Mouse (Mus musculus): ENCODE measurements around the gene Slc23a2. TPM values are rescaled to one million over a fixed set of nuclear protein-coding genes. Genes with fewer than 3 reads are reported as not detected.
A peak's percentile ranks its signal among the peaks of the same experiment; 100 is the strongest.

Slc23a2 gene
- 7.8 and 11.1 TPM in 2 replicates for polyA plus RNA-seq (2015; fragmentation: Nextera tagmentation; extraction: Ambion mirVana)

DNA sequence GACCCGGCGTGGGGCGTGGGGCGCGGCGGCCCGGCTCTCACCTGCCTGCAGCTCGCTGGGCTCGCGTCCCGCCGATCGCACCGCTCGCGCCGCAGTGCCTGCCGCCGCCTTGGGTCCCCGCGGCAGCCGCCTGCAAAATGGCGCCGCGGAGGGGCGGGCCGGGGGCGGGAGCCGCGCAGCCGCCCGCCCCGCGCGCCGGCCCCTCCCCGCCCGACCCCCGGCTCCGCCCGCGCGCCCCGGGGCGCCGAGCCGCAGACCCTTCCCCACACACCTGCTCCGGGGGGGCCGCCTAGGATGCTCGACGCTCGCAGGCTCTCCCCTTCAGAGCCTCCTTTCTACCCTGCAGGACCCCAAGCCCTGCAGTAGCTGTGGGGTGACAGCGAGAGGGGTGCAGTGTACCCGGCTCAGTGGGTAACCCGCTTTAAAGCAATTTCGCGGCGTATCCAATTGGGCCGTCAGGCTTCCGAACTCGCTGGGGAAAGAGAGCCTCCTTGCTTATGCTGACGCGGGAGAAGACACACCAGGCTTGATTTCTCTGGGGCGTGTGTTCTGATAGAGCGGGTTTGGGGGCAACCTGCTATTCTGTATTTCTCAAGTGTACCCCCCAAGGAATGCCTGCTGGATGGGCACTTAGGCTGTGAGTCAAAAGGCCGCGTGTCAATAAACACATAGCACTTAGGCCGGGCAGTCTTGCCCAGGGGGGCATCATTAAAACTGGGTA lies at the start of gene Slc23a2:
TSS of gene Slc23a2 (minus strand) at position 138 of the 721 bp plus-strand sequence.
- peaks cover 10% of the 10 kb centered on the region for H3K4me1 ChIP-seq (replicated peaks)
- peak within 1 kb of the TSS; percentile 87 for H3K9ac ChIP-seq
- no peaks in the 10 kb centered on the region for H3K36me3 ChIP-seq
- peaks cover 4% of the 10 kb centered on the region; the same call in 1 of the 2 replicates for H3K27me3 ChIP-seq
- no peaks in the 10 kb centered on the region for H3K9me3 ChIP-seq (replicated peaks)
- 1% methylated on average over 48 of the region's 68 CpGs for WGBS
- peak within 1 kb of the TSS; percentile 29; the same call in 1 of the 2 replicates for H3K27ac ChIP-seq
- peak; percentile 84 for ATAC-seq (replicated peaks; ENCODE audit: insufficient number of reproducible peaks, insufficient read depth, low FRiP score, low read depth)
- peak within 1 kb of the TSS; percentile 93 for H3K4me2 ChIP-seq
- H3K4me3 ChIP-seq: peak within 1 kb of the TSS; percentile 96

DNA sequence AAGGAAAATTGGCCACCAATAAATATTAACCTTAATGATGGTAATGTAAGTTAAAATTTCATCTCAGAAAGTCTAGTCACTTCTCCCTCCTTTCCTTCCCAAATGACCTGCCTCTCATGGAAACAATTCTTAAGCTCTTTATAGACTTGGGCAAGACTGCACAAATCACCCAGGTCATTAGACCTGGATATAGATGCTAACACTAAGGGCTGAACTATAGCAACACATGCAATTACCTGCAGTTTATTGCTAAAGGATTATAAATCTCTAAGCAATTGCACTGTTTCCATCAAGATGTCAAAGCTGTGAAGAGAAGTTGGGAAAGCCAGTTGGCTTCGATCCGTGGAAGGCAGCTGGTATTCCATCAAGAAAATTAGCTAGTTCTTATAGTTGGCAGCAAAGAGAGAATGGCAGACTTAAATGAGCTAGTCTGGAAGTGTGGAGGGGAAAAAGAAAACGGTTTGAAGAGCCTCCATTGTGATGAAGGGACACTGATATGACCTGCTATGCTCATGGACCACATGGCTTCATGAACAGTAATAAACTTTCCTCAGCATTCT lies 45.8 kb upstream of the Slc23a2 start:
- Histone ChIP-seq H3K4me1 (replicated peaks) (no peaks in the 10 kb centered on the region), H3K4me2 (no peak overlapping the region), H3K27ac (no peak overlapping the region), H3K9ac (no peak overlapping the region), H3K36me3 (no peaks in the 10 kb centered on the region), H3K9me3 (replicated peaks) (no peaks in the 10 kb centered on the region), H3K27me3 (no peaks in the 10 kb centered on the region), H3K4me3 (no peak overlapping the region)
- WGBS: 76% methylated on average over 3 of the region's 3 CpGs
- ATAC-seq (replicated peaks; ENCODE audit: insufficient number of reproducible peaks, insufficient read depth, low FRiP score, low read depth): no peak

DNA sequence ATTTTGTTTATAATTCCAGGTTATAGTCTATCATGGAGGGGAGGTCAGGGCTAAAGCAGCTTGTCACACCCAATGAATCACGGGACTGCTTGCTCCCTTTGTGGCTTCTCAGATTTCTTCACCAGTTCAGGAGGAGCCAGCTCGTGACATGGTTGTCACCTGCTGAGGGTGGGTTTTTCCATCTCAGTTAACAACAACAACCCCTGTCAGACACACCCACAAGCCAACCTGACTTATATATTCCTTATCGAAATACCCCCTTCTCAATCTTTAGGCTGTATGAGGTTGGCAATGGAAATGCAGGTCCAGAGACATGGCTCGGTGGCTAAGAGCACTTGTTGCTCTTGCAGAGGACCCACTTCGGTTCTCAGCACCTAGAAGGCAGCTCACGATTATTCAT lies 39.0 kb upstream of the Slc23a2 start:
- 71% methylated on average over 6 of the region's 6 CpGs for WGBS
- Histone ChIP-seq H3K27ac (no peak overlapping the region), H3K9me3 (replicated peaks) (no peaks in the 10 kb centered on the region), H3K36me3 (no peaks in the 10 kb centered on the region), H3K9ac (no peak overlapping the region), H3K4me2 (no peak overlapping the region), H3K27me3 (no peaks in the 10 kb centered on the region), H3K4me1 (replicated peaks) (no peaks in the 10 kb centered on the region), H3K4me3 (no peak overlapping the region)
- ATAC-seq (replicated peaks; ENCODE audit: insufficient number of reproducible peaks, insufficient read depth, low FRiP score, low read depth): no peak

DNA sequence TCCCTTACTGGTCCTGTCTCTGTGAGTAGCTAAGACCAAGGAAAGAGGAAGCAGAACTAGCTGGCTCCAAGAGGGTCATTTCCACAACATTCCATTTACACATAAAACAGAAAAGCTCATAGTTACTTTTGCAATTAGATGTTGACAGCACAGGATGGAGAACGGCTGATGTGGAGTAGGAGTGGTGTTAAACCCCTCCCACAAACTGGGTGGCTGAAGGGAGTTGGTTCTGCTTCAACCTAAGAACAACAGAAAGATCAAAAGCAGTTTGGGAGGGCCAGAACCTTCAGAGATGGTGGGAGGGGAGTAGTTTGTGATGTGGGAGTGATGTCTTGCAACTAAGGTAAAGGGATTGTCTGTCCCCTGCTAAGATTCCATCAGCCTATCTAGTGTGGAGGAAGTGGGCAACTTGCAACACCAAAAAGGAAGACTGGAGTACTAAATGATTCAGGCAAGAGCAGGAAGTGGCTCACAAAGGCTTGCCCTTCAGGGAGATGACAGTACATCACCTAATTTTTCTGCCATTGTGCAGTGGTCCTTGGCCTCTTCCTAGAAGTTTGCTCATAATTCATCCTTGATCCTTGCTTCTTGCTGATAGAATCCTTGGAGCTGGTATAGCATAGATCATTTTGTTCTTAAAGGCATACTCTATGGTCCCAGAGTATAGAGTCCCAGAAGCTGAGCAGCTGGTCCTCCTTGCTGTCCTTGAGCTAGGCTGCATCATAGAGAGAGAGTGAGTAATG lies 35.7 kb upstream of the Slc23a2 start:
- Histone ChIP-seq H3K27ac (no peak overlapping the region), H3K9ac (no peak overlapping the region), H3K4me1 (replicated peaks) (no peaks in the 10 kb centered on the region), H3K9me3 (replicated peaks) (no peaks in the 10 kb centered on the region), H3K4me2 (no peak overlapping the region), H3K36me3 (no peaks in the 10 kb centered on the region), H3K4me3 (no peak overlapping the region), H3K27me3 (no peaks in the 10 kb centered on the region)
- no peak for ATAC-seq (replicated peaks; ENCODE audit: insufficient number of reproducible peaks, insufficient read depth, low FRiP score, low read depth)
- WGBS: 31% methylated on average over 1 of the region's 1 CpGs

DNA sequence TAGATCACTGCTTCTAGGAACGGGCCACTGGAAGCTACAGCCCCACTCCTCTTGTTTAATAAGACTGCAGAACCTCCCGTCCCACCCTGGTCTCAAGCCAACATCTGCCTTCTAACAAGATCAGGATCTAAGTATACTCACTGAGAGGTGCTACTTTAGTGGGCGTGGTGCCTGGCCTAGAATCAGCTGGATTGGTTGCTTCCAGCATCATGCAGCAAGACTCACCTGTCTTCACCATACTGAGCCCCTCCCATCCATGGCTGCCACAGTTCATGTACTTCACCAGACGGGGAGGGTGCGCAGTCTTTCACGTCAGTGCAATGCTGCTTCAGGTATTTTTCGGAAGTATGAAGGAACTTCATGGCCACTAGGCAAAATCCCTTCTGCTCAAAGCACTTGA lies 34.5 kb upstream of the Slc23a2 start:
- Histone ChIP-seq H3K36me3 (no peaks in the 10 kb centered on the region), H3K4me3 (no peak overlapping the region), H3K27ac (no peak overlapping the region), H3K4me2 (no peak overlapping the region), H3K9ac (no peak overlapping the region), H3K27me3 (no peaks in the 10 kb centered on the region), H3K9me3 (replicated peaks) (no peaks in the 10 kb centered on the region), H3K4me1 (replicated peaks) (no peaks in the 10 kb centered on the region)
- WGBS: 79% methylated on average over 7 of the region's 7 CpGs
- ATAC-seq (replicated peaks; ENCODE audit: insufficient number of reproducible peaks, insufficient read depth, low FRiP score, low read depth): no peak

DNA sequence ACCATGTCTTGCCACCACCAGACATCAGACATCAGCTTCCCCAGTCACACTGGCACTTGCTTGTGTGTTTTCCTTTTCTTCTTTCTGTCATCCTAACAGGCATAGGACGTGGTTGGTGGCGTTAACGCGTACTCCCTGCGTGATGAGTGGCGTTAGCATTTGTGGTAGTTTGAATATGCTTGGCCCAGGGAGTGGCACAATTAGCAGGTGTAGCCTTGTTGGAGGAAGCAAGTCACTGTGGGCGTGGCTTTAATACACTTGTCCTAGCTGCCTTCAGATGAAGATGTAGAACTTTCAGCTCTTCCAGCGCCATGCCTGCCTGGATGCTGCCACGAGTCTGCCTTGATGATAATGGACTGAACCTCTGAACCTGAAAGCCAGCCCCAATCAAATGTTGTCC lies 32.5 kb upstream of the Slc23a2 start:
- no peak overlapping the region for H3K4me3 ChIP-seq
- no peak overlapping the region for H3K27ac ChIP-seq
- ATAC-seq (replicated peaks; ENCODE audit: insufficient number of reproducible peaks, insufficient read depth, low FRiP score, low read depth): no peak
- 79% methylated on average over 9 of the region's 9 CpGs for WGBS
- H3K27me3 ChIP-seq: no peaks in the 10 kb centered on the region
- no peaks in the 10 kb centered on the region for H3K9me3 ChIP-seq (replicated peaks)
- H3K4me1 ChIP-seq (replicated peaks): no peaks in the 10 kb centered on the region
- H3K36me3 ChIP-seq: no peaks in the 10 kb centered on the region
- no peak overlapping the region for H3K4me2 ChIP-seq
- H3K9ac ChIP-seq: no peak overlapping the region

DNA sequence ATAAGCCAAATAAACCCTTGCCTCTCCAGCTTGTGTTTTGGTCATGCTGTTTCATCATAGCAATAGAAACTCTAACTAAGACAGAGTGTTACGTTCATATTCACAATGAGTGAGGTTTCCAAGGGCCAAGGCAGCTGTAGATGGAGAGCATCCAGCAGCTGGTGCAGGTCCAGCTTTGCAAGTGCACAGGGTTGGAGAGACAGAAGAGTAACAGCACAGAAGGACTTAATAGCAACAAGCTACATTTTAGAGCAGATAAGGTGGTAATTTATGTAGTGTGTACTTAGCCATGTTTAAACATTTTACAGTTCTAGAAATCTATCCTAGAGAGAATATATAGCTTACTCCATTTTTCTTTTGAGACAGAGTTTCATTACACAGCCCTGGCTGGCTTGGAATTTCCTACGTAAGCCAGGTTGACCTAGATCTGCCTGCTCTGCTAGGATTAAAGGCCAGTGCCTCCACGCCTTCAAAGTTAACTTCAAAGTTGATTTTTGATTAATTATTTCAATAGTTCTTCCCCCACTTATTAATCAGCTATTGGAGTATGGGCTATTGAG lies 31.5 kb upstream of the Slc23a2 start:
- WGBS: 78% methylated on average over 3 of the region's 3 CpGs
- H3K4me2 ChIP-seq: no peak overlapping the region
- no peaks in the 10 kb centered on the region for H3K27me3 ChIP-seq
- no peak overlapping the region for H3K4me3 ChIP-seq
- H3K4me1 ChIP-seq (replicated peaks): no peaks in the 10 kb centered on the region
- H3K9ac ChIP-seq: no peak overlapping the region
- no peak for ATAC-seq (replicated peaks; ENCODE audit: insufficient number of reproducible peaks, insufficient read depth, low FRiP score, low read depth)
- no peaks in the 10 kb centered on the region for H3K9me3 ChIP-seq (replicated peaks)
- H3K27ac ChIP-seq: no peak overlapping the region
- no peaks in the 10 kb centered on the region for H3K36me3 ChIP-seq

DNA sequence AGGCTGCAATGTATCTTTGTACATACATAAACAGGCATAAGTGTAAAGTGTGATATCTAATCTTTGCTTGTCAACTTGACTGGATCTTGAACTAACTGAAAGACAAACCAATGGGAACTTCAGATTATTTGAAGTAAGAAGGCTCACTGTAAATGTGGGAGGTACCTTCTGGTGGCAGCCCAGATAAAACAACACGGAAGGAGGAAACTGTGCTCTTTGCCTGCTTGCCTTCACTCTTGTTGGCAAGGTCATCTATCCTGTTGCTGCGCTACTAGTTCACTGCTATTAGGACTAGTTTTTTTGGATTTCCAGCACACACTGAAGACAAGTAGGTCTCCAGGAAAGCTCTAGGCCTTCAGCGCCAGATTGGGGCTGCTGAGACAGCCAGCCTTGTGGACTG lies 29.1 kb upstream of the Slc23a2 start:
- H3K36me3 ChIP-seq: no peaks in the 10 kb centered on the region
- no peak for ATAC-seq (replicated peaks; ENCODE audit: insufficient number of reproducible peaks, insufficient read depth, low FRiP score, low read depth)
- 82% methylated on average over 3 of the region's 3 CpGs for WGBS

DNA sequence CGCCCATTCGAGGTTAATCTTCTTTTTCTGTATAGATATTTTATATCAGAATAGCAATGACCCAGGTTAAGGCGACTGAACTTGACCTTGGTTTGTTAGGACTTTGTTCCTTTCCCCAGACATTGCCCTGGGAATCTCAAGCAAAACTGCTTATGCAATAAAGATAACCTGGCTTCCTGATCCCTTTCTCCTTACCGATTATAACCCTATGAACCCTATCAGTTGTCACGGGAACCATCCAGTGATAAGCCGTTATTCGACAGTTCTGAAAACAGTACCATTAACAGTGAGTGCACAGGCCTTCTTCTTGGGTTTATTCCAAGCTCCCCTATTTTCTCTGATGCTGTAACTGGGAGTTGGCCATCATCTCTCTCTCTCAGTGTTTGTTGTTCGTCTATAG lies 27.0 kb upstream of the Slc23a2 start:
- no peaks in the 10 kb centered on the region for H3K9me3 ChIP-seq (replicated peaks)
- no peak overlapping the region for H3K4me3 ChIP-seq
- WGBS: 48% methylated on average over 8 of the region's 8 CpGs
- no peak for ATAC-seq (replicated peaks; ENCODE audit: insufficient number of reproducible peaks, insufficient read depth, low FRiP score, low read depth)
- no peaks in the 10 kb centered on the region for H3K27me3 ChIP-seq
- H3K27ac ChIP-seq: no peak overlapping the region
- H3K4me2 ChIP-seq: no peak overlapping the region
- H3K4me1 ChIP-seq (replicated peaks): no peaks in the 10 kb centered on the region
- no peaks in the 10 kb centered on the region for H3K36me3 ChIP-seq
- H3K9ac ChIP-seq: no peak overlapping the region

More for the DNA sequence above, 29.1 kb upstream of the Slc23a2 start:
- no peaks in the 10 kb centered on the region for H3K4me1 ChIP-seq (replicated peaks)
- no peak overlapping the region for H3K9ac ChIP-seq
- no peaks in the 10 kb centered on the region for H3K27me3 ChIP-seq
- H3K4me2 ChIP-seq: no peak overlapping the region
- H3K9me3 ChIP-seq (replicated peaks): no peaks in the 10 kb centered on the region
- no peak overlapping the region for H3K4me3 ChIP-seq
- no peak overlapping the region for H3K27ac ChIP-seq

DNA sequence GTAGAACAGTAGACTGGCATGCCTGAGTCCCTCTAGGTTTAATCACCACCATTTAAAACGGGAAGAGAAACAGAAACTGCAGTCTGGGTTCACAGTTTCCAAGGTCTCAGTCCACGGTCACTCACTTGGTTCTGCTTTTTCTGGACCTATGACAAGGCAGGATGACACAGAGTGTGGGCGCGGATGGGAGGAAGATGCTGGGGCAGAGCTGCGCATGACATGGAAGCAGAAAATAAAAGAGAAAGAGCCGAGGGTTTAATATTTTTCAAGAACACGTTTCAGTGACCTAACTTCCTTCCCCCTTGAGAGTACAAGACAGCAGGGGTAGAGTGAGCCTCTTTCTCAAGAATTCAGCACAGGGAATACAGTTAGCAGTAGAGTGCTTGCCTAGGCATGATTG lies 24.2 kb upstream of the Slc23a2 start:
- ATAC-seq (replicated peaks; ENCODE audit: insufficient number of reproducible peaks, insufficient read depth, low FRiP score, low read depth): no peak
- Histone ChIP-seq H3K27me3 (no peaks in the 10 kb centered on the region), H3K27ac (no peak overlapping the region), H3K9ac (no peak overlapping the region), H3K4me2 (no peak overlapping the region), H3K9me3 (replicated peaks) (no peaks in the 10 kb centered on the region), H3K4me1 (replicated peaks) (no peaks in the 10 kb centered on the region), H3K4me3 (no peak overlapping the region), H3K36me3 (no peaks in the 10 kb centered on the region)
- 81% methylated on average over 7 of the region's 7 CpGs for WGBS

DNA sequence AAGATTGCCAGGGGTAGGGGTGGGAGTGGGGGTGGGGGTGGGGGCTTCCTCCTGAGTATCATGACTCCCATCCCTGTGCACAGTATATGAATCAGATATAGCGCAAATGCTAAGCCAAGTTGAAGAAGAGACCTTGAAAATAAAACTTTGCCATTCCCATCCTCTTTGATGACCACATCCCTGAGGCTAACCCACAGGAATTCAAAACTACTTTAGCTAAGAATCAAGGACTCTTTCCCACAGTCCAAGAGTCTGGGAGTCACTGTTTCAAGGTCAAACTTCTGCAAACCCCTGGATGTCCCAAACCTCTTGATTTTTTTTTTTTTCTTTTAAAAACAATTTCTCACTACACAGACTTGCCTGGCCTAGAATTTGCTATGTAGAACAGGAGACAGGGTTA lies 18.7 kb upstream of the Slc23a2 start:
- H3K4me1 ChIP-seq (replicated peaks): no peaks in the 10 kb centered on the region
- no peak for ATAC-seq (replicated peaks; ENCODE audit: insufficient number of reproducible peaks, insufficient read depth, low FRiP score, low read depth)
- 87% methylated on average over 1 of the region's 1 CpGs for WGBS
- no peak overlapping the region for H3K27ac ChIP-seq
- H3K27me3 ChIP-seq: no peaks in the 10 kb centered on the region
- no peak overlapping the region for H3K4me3 ChIP-seq
- H3K36me3 ChIP-seq: no peaks in the 10 kb centered on the region
- H3K4me2 ChIP-seq: no peak overlapping the region
- no peak overlapping the region for H3K9ac ChIP-seq
- no peaks in the 10 kb centered on the region for H3K9me3 ChIP-seq (replicated peaks)

All from heart, embryonic 15.5 days (tissue).